Mouse (Mus musculus): ENCODE measurements around the gene Uvssa. TPM values are rescaled to one million over a fixed set of nuclear protein-coding genes. Genes with fewer than 3 reads are reported as not detected.

Gene Uvssa
- polyA plus RNA-seq, 1 experiment from 2014 or later: 7.7 TPM

- 92% methylated on average over 4 of the region's 4 CpGs for WGBS
- peaks cover 49% of the 10 kb centered on the region for H3K36me3 ChIP-seq (ENCODE audit: insufficient read depth, low read length)
- no peak overlapping the region for H3K27ac ChIP-seq
- no peak overlapping the region for H3K4me2 ChIP-seq (ENCODE audit: low read length)
- no peaks in the 10 kb centered on the region for H3K27me3 ChIP-seq (ENCODE audit: insufficient read depth, low read length)
- ATAC-seq (replicated peaks; ENCODE audit: low FRiP score, low read depth) (no peak), DNase-seq (ENCODE audit: low spot score) (no peak)
- no peaks in the 10 kb centered on the region for H3K4me1 ChIP-seq (replicated peaks; ENCODE audit: insufficient read depth, low read length)
- H3K9ac ChIP-seq (ENCODE audit: low read depth, low read length): no peak overlapping the region
- TF ChIP-seq CTCF (IDR thresholded peaks at IDR 0.05; ENCODE audit: low read depth): no peak
- no peaks in the 10 kb centered on the region for H3K9me3 ChIP-seq (replicated peaks; ENCODE audit: low read length)
- H3K4me3 ChIP-seq (replicated peaks; ENCODE audit: low read depth, low read length): no peak overlapping the region
These were observed 6.7 kb upstream of the Uvssa start for GRCm38 (mm10) chr5:33371668-33372067.

GRCm38 (mm10) chr5:33372331-33373038 lies 5.9 kb upstream of the Uvssa start:
- Histone ChIP-seq H3K27me3 (ENCODE audit: insufficient read depth, low read length) (no peaks in the 10 kb centered on the region), H3K27ac (no peak overlapping the region), H3K9ac (ENCODE audit: low read depth, low read length) (no peak overlapping the region), H3K4me1 (replicated peaks; ENCODE audit: insufficient read depth, low read length) (no peaks in the 10 kb centered on the region), H3K4me3 (replicated peaks; ENCODE audit: low read depth, low read length) (no peak overlapping the region), H3K9me3 (replicated peaks; ENCODE audit: low read length) (no peaks in the 10 kb centered on the region), H3K36me3 (ENCODE audit: insufficient read depth, low read length) (peaks cover 44% of the 10 kb centered on the region), H3K4me2 (ENCODE audit: low read length) (no peak overlapping the region)
- DNase-seq (ENCODE audit: low spot score): no peak
- ATAC-seq (replicated peaks; ENCODE audit: low FRiP score, low read depth): no peak
- WGBS: 81% methylated on average over 18 of the region's 18 CpGs
- TF ChIP-seq CTCF (IDR thresholded peaks at IDR 0.05; ENCODE audit: low read depth): no peak

- no peak for ATAC-seq (replicated peaks; ENCODE audit: low FRiP score, low read depth)
- Histone ChIP-seq H3K27me3 (ENCODE audit: insufficient read depth, low read length) (no peaks in the 10 kb centered on the region), H3K4me3 (replicated peaks; ENCODE audit: low read depth, low read length) (no peak overlapping the region), H3K27ac (no peak overlapping the region), H3K9ac (ENCODE audit: low read depth, low read length) (peak overlapping the region; percentile 50), H3K9me3 (replicated peaks; ENCODE audit: low read length) (no peaks in the 10 kb centered on the region), H3K4me1 (replicated peaks; ENCODE audit: insufficient read depth, low read length) (0 out of 2 replicates have a peak, but pooled peaks cover 3% of the 10 kb centered on the region), H3K4me2 (ENCODE audit: low read length) (peak overlapping the region; percentile 77), H3K36me3 (ENCODE audit: insufficient read depth, low read length) (peaks cover 25% of the 10 kb centered on the region; the same call in 1 of the 2 replicates)
- WGBS: 26% methylated on average over 6 of the region's 6 CpGs
- TF ChIP-seq CTCF (IDR thresholded peaks at IDR 0.05; ENCODE audit: low read depth): no peak
- DNase-seq (ENCODE audit: low spot score): peak; percentile 9
These were observed 1.2 kb upstream of the Uvssa start for GRCm38 (mm10) chr5:33377176-33377575.

- 0 out of 2 replicates have a peak, but pooled peaks cover 3% of the 10 kb centered on the region for H3K4me1 ChIP-seq (replicated peaks; ENCODE audit: insufficient read depth, low read length)
- ATAC-seq (replicated peaks; ENCODE audit: low FRiP score, low read depth) (no peak), DNase-seq (ENCODE audit: low spot score) (no peak)
- H3K4me2 ChIP-seq (ENCODE audit: low read length): peak overlapping the region; percentile 77
- H3K9ac ChIP-seq (ENCODE audit: low read depth, low read length): peak overlapping the region; percentile 50
- H3K27me3 ChIP-seq (ENCODE audit: insufficient read depth, low read length): no peaks in the 10 kb centered on the region
- peak overlapping the region; percentile 96 for H3K27ac ChIP-seq
- H3K4me3 ChIP-seq (replicated peaks; ENCODE audit: low read depth, low read length): peak overlapping the region; percentile 51
- H3K36me3 ChIP-seq (ENCODE audit: insufficient read depth, low read length): peaks cover 24% of the 10 kb centered on the region; the same call in 1 of the 2 replicates
- no peaks in the 10 kb centered on the region for H3K9me3 ChIP-seq (replicated peaks; ENCODE audit: low read length)
- WGBS: under 1% methylated on average over 21 of the region's 21 CpGs
- no peak for TF ChIP-seq CTCF (IDR thresholded peaks at IDR 0.05; ENCODE audit: low read depth)
These were observed 498 bp upstream of the Uvssa start for GRCm38 (mm10) chr5:33377801-33378301.

GRCm38 (mm10) chr5:33387550-33387949 lies 9.2 kb downstream of the Uvssa start:
- ATAC-seq (replicated peaks; ENCODE audit: low FRiP score, low read depth): no peak
- no peaks in the 10 kb centered on the region for H3K4me1 ChIP-seq (replicated peaks; ENCODE audit: insufficient read depth, low read length)
- WGBS: 87% methylated on average over 11 of the region's 11 CpGs
- no peaks in the 10 kb centered on the region for H3K27me3 ChIP-seq (ENCODE audit: insufficient read depth, low read length)
- peaks cover 60% of the 10 kb centered on the region for H3K36me3 ChIP-seq (ENCODE audit: insufficient read depth, low read length)
- H3K9ac ChIP-seq (ENCODE audit: low read depth, low read length): no peak overlapping the region
- no peak overlapping the region for H3K4me3 ChIP-seq (replicated peaks; ENCODE audit: low read depth, low read length)
- no peak overlapping the region for H3K4me2 ChIP-seq (ENCODE audit: low read length)
- H3K27ac ChIP-seq: no peak overlapping the region
- DNase-seq (ENCODE audit: low spot score): no peak
- no peak for TF ChIP-seq CTCF (IDR thresholded peaks at IDR 0.05; ENCODE audit: low read depth)
- H3K9me3 ChIP-seq (replicated peaks; ENCODE audit: low read length): no peaks in the 10 kb centered on the region

GRCm38 (mm10) chr5:33393803-33394202 lies 15.5 kb downstream of the Uvssa start:
- no peak overlapping the region for H3K9ac ChIP-seq (ENCODE audit: low read depth, low read length)
- ATAC-seq (replicated peaks; ENCODE audit: low FRiP score, low read depth) (0 out of 2 replicates have a peak, but pooled peaks have one; percentile 36), DNase-seq (ENCODE audit: low spot score) (peak; percentile 92)
- peaks cover 36% of the 10 kb centered on the region for H3K36me3 ChIP-seq (ENCODE audit: insufficient read depth, low read length)
- 15% methylated on average over 7 of the region's 7 CpGs for WGBS
- H3K27ac ChIP-seq: no peak overlapping the region
- no peaks in the 10 kb centered on the region for H3K4me1 ChIP-seq (replicated peaks; ENCODE audit: insufficient read depth, low read length)
- no peaks in the 10 kb centered on the region for H3K9me3 ChIP-seq (replicated peaks; ENCODE audit: low read length)
- TF ChIP-seq CTCF (IDR thresholded peaks at IDR 0.05; ENCODE audit: low read depth): peak; percentile 99
- no peak overlapping the region for H3K4me3 ChIP-seq (replicated peaks; ENCODE audit: low read depth, low read length)
- H3K4me2 ChIP-seq (ENCODE audit: low read length): no peak overlapping the region
- H3K27me3 ChIP-seq (ENCODE audit: insufficient read depth, low read length): no peaks in the 10 kb centered on the region

All from kidney, postnatal 0 days (tissue).